Mouse (Mus musculus) heart, postnatal 0 days (tissue): Measurements from ENCODE around the gene Klhl26.

ENCODE experiments used
- CTCF ChIP-seq: IDR thresholded peaks from 2 replicates; pipeline ENCODE4 v1.5.1; 2016; ENCODE audit warnings: antibody characterized with exemption, control low read depth, low read depth
- EP300 ChIP-seq: IDR thresholded peaks from 2 replicates; pipeline ENCODE4 v1.6.1; 2016; ENCODE audit warnings: antibody characterized with exemption, low read depth

- no peak for TF ChIP-seq CTCF
- no peak for TF ChIP-seq EP300
Observed at GRCm38 (mm10) chr8:70504291-70504716, 27.5 kb upstream of the Klhl26 start.
